Mouse (Mus musculus) CD4-positive, CD25-positive, alpha-beta regulatory T cell, adult 2 months (primary cell): ENCODE data around the gene Stard7.
"Not testable (repeated sequence)": the region's sequence is repeated elsewhere in the genome, so short reads cannot be mapped to it uniquely, and the experiment has no call there.

ENCODE experiments used
- DNase-seq: peaks from one replicate; pipeline ENCODE4 v3.0.0-alpha.2; 2012; ENCODE audit warnings: low read depth, low spot score

The Stard7 gene

DNA sequence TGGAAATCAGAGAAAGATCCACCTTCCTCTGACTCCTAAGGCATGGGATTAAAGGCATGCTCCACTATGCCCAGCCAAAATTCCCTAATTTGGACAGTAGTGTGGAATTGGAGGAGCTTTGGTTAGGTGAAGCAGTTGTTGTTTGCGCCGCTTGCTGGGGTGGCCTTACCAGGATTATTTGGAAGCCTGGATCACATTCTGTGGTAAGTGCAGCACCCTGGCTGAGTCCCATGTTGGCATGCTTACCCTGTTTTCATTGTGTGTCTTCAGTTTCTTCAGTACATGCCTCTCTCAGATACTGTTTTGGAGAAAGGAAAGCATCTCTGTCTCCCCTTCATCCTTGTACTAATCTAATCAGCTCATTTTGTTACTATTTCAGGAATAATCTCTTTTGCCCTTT lies 4.6 kb downstream of the Stard7 start:
- DNase-seq, result no peak

DNA sequence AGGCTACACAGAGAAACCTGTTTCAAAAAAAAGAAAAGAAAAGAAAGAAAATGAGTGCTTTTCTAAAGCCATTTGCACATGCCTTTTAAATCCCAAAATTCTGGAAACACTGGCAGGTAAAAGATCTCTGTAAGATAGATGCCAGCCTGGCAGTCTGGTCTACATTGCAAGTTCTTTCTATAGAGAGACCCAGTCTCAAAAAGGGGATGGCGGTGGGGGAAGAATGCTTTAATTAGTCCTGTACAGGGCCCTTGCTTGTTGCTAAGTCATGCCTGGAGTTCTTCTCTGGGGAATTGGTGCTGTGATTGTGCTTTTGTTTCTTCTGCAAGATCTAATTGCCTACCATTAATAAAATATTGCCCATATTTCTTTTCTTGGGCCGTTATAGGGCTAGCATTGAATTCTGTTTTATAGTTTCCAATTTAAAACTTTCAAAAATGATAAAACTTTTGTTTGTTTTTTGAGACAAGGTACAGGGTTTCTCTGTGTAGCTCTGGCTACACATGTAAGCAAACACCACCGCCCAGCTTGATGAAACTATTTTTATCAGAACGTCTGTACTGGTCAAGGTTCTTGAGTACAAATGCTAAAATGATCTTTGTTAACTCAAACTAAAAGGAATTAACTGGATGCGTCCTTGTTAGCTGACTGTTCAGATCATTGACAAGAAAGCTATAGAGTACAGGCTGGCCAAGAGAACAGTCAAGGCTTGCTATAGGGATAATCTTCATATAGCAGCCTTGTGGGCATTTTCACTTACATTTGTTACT lies 5.7 kb downstream of the Stard7 start:
- DNase-seq, result no peak

GRCm38 (mm10) chr2:127278162-127278561 lies 8.1 kb downstream of the Stard7 start:
- no peak for DNase-seq

DNA sequence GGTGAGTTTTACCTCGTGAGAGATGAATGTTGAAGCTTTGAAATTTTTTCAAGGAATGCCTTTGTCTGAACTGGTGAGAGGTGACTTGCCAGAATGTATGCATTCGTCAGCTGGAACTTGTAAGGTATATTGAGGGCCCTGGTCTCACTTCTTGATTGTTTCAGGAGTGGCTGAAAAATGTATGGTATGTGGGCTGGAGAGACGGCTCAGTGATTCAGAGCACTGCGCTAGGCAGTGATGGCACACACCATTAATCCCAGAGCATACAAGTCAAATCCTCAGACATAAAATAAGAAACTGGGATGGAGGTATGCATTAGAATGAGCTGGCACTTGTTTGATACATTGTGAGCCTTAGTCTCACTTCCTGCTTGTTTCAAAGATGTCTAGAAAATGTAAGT lies 22.2 kb downstream of the Stard7 start:
- DNase-seq, result no peak

DNA sequence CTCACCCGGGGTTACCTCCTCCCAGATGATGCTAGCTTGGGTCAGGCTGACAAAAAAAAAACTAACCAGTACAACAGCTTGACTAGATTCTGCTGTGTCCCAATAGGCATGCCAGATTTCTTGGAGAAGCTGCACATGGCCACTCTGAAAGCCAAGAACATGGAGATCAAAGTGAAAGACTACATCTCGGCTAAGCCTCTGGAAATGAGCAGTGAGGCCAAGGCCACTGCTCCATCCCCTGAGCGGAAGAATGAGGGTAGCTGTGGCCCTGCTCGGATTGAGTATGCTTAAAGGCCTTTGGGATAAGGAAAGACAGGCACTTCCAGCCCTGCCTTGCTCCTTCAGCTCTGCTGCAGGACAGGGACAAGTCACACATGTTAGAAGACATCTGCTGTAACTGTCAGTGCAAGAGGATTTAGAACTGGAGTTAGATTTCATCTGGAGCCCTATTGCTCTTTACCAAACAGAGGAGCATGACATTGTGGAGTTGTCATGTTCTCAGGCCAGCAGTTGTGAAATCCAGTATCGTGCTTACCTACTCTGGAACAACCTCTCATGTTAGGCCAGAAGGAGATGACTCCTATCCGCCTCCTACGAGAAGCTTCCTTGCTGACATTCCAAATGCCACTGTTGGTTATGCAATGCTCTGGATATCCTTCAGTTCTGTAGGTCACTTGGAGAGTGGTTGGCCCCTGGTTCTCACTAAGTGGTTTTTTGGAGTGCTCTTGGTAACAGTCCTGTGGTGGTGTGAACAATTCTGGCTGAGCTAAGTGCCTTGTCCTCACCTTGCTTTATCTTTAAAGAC lies 27.2 kb downstream of the Stard7 start:
- DNase-seq, result no peak

DNA sequence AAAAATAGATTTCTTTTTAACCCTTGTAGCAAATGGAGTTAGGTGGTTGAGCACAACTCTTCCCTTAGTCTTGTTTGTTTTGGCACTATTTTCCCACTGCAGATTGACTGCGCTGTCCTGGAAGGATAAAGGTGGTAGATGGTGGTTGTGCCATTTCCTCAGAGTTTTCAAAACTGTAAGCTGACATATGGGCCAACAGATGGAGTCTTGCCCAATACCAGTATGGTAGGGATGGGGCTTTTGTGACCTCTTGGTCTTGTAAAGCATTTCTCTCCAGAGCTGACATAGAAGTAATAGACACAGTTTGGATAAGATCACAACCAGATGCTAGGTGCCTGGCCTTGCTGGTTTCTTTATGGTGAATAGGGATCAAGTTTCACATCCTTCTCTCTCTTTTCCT lies 28.0 kb downstream of the Stard7 start:
- DNase-seq, result no peak

DNA sequence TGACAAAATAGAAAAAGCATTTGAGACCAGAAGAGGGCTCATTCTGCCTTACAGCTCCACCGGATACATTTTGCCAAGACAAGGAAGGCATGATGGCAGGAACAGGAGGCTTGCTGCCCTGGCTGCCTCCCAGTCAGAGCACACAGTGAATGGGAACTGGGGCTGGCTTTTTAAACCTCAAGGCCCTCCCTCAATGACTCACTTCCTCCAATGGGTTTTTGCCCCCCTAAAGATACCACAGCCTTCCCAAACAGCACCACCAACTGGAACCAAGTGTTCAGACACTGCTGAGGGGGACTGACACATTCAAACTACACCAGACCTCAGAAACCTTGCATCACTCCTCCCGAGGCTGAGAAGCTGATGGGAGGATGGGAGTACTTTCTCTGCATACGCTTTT lies 30.7 kb downstream of the Stard7 start:
- peak; percentile 19 for DNase-seq

GRCm38 (mm10) chr2:127301883-127302282 lies 31.9 kb downstream of the Stard7 start:
- DNase-seq, result peak; percentile 7

DNA sequence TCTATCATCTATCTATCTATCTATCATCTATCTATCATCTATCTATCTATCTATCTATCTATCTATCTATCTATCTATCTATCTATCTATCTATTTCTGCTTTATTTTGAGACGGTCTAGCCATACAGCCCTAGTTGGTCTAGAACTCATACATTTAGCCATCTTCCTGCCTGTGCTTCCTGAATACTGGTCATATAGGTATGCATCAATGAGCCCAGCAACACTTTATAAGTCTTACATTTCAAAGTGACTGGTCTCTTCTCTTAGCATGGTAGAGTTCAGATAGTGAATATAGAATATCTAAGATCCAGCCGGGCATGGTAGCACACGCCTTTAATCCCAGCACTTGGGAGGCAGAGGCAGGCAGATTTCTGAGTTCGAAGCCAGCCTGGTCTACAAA lies 34.2 kb downstream of the Stard7 start:
- DNase-seq, result not testable (repeated sequence)

DNA sequence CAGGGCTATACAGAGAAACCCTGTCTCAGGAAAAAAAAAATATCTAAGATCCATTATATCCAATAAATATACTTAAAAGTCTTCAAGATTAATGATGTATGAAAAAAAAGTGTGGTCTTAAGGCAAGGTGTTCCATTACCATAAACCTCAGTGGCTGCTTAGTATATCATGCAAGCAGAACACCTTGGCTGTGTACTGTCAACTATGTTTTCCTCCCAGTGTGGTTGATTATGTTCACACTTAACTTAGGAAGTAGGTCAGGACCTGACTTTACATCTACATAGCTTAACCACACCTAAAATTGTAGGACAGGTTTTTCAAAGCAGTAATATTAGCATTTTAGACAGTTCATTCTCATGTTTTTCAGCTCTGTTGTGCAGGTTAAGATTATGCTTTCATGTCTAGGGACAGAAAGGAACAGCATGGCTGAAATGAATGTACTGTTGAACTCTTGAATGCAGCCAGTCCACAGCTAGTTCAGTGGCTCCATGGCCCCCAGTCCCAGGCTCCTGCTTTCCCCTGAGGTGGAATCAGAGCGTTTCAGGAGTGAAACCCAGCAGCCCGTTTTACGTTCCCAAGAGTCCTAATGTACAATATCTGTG lies 34.7 kb downstream of the Stard7 start:
- peak; percentile 9 for DNase-seq

DNA sequence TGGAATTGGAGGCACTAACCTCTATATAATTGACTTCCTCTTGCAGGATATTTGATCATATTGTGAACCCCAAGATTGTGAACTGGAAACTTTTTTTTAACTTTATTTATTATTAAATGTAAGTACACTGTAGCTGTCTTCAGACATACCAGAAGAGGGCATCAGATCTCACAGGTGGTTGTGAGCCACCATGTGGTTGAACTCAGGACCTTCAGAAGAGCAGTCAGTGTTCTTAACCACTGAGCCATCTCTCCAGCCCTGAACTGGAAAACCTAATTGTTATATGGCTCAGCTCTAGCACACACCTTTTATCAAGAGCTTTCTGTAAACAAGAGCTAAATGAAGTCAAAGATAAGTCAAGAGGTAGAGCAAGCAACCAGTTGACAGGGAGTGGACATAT lies 36.1 kb downstream of the Stard7 start:
- peak; percentile 79 for DNase-seq

DNA sequence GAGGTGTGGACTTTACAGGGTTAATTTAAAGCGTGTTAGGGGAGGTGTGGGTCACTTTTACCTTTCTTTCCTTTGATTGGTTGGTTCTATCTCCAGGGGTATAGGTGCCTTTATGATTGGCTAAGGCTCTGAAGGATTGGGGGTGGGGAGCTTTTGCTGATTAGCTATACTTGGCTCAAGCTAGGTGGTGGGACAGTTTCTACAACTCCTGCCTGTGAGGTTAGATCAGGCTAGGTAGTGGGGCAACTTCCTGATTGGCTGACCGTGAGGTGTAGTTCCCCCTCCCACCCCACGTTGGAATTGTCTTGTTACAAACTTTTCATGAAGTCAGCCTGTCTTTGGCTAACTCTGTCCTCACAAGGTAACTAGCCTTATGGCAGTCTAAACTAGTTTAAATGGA lies 37.2 kb downstream of the Stard7 start:
- DNase-seq, result no peak

DNA sequence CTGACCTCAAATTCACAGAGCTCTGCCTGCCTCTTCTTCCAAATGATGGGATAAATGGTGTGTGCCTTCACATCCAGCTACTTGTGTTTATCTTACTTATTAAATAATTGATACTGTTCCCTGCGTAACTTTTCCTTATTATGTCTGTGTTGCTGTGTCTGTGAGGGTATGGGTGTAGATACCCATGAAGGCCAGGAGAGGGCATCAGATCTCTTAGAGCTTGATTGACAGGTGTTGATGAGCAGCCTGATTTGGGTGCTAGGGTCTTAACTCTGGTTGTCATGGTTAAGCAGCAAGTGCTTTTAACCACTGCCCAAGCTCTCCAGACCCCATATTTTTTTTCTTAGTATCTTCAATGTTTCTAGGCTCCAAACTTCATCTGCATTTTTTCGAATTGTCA lies 38.6 kb downstream of the Stard7 start:
- DNase-seq, result peak; percentile 77

- peak; percentile 43 for DNase-seq
These were observed 40.2 kb downstream of the Stard7 start for GRCm38 (mm10) chr2:127310246-127310645.

DNA sequence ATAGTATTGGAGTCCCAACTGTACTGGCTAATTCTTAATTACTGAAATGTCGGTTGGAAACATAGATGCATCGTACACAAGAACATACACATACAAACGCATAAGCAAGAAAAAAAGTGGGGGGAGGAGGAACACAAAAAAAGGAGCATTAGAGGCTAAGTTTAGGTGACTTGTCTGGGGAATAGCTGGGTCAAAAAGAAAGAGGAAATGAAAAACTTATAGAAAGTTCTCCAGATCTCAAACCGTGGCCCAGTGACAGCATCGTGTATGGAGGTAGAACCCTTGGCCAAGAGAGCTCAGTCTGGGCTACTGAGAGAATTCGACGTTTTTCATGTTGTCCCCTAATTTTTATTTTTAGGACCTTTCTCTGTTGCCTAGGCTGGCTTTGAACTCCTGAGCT lies 40.7 kb downstream of the Stard7 start:
- DNase-seq, result no peak

- DNase-seq, result peak; percentile 54
These were observed 41.2 kb downstream of the Stard7 start for GRCm38 (mm10) chr2:127311193-127311592.

DNA sequence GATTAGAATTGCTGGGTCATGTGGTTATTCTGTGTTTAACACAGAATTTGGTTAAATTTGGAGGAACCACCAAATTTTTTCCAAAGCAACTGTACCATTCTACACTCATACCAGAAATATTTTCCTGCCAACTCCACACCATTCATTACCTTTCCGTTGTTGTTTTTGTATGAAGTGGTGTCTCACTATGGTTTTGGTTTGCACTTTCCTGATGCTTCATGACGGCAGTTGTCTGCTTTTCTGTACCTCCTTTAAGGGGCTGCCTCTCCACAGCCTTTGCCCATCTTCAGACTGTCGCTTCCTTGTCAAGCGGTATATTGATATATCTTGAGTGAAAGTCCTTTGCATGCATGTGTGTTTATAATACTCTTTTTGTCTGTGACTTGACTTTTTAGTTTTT lies 42.8 kb downstream of the Stard7 start:
- peak; percentile 47 for DNase-seq

- peak; percentile 34 for DNase-seq
These were observed 43.9 kb downstream of the Stard7 start for GRCm38 (mm10) chr2:127313878-127314277.

DNA sequence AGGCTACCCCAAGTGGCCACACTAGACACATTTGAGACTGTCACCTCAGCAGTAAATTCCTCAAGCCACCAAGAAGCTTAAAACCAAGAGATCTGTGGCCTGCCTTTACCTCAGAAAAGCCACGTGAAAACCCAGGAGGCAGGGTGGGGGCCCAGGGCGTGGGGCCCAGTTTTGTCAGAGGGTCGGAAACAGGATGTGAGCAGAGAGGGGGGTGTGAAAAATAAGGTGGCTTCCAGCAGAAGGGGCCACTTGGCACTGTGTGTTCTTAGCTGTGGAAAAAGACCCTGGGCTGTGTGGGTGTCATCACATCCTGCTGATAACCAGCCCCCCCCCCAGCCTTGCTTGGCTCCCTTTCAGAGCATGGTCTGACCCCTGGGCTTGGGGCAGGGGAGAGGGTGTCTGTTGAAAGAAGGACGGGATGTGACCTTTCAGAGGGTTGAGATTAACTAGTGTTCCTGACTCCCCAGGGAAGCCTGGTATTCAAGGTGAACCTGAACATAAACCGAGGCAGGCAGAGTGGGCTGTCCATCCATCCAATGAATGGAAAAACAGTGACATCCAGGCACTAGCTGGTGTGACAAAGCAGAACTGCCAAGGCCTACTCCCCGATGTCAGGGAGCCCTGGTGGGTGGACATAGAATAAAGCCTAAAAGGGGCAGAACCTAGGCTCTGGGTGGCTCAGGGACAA lies 44.6 kb downstream of the Stard7 start:
- DNase-seq, result peak; percentile 92

DNA sequence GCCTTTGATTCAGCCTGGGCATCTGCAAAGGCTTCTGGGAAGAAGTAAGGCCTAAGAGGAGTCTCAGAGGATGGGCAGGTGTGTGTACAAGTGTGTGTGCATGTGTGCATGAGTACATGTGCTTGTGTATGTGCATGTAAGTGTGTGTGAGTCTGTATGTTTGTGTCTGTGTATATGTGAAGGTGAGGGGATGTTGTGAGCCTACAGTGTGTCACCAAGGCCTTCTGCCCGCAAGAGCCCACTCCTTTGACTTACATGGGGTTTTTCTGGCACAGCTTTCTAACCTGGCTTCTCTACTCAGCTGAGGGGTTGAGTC lies 45.1 kb downstream of the Stard7 start:
- DNase-seq, result peak; percentile 60

- peak; percentile 11 for DNase-seq
These were observed 46.4 kb downstream of the Stard7 start for GRCm38 (mm10) chr2:127316431-127316830.

GRCm38 (mm10) chr2:127318136-127318535 lies 48.1 kb downstream of the Stard7 start:
- peak; percentile 82 for DNase-seq
